In the genomic region with DNA sequence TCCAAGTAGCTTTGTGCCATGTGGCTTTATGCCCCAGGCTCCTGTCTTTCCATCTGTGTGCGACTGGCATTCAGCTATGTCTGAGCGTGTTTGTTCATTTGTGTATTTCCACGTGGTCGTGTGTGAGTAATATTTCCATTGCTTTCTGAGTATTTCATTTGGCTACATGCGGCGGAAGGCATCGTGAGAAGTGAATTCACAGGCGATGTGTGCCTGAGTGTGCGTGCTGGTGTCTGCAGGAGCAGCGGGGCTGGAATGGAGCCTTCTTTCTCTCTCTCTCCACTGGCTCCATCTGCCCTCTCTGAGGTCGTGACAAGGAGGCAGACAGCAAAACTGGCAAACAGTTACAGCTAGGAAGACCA, we compare ENCODE assay signal across 8 mouse cellular contexts. TPM values are rescaled to one million over a fixed set of nuclear protein-coding genes. Genes with fewer than 3 reads are reported as not detected.
DNase-seq lines count a peak whose midpoint lies in the region; ATAC-seq lines count a peak whose summit lies in the region.

No protein-coding gene starts in this region.

- H3K36me3 ChIP-seq in heart, embryonic 10.5 days: no peaks in the 10 kb centered on the region
- no peaks in the 10 kb centered on the region for H3K36me3 ChIP-seq in forebrain, embryonic 13.5 days (ENCODE audit: poor library complexity, severe bottlenecking)
- H3K36me3 ChIP-seq in limb, embryonic 13.5 days: no peaks in the 10 kb centered on the region

- H3K4me3 ChIP-seq in heart, embryonic 10.5 days: peak overlapping the region; percentile 65
- peak overlapping the region; percentile 42 for H3K4me3 ChIP-seq in forebrain, embryonic 13.5 days
- H3K4me3 ChIP-seq in limb, embryonic 13.5 days: peak overlapping the region; percentile 59

- H3K27ac ChIP-seq in heart, embryonic 10.5 days: 0 out of 2 replicates have a peak overlapping the region, but pooled peaks have one; percentile 72
- peak overlapping the region; percentile 96 for H3K27ac ChIP-seq in forebrain, embryonic 13.5 days
- no peak overlapping the region for H3K27ac ChIP-seq in limb, embryonic 13.5 days

- no peaks in the 10 kb centered on the region for H3K9me3 ChIP-seq in heart, embryonic 10.5 days
- H3K9me3 ChIP-seq in forebrain, embryonic 13.5 days (replicated peaks): no peaks in the 10 kb centered on the region
- no peaks in the 10 kb centered on the region for H3K9me3 ChIP-seq in limb, embryonic 13.5 days

- H3K4me2 ChIP-seq in forebrain, embryonic 13.5 days: peak overlapping the region; percentile 86
- peak overlapping the region; percentile 94 for H3K4me2 ChIP-seq in limb, embryonic 13.5 days (replicated peaks)

- peak overlapping the region; percentile 78 for H3K9ac ChIP-seq in forebrain, embryonic 13.5 days
- H3K9ac ChIP-seq in limb, embryonic 13.5 days: peak overlapping the region; percentile 73; the same call in 1 of the 2 replicates

- peaks cover 98% of the 10 kb centered on the region for H3K27me3 ChIP-seq in heart, embryonic 10.5 days (ENCODE audit: insufficient read depth, poor library complexity, severe bottlenecking)
- peaks cover 87% of the 10 kb centered on the region for H3K27me3 ChIP-seq in forebrain, embryonic 13.5 days
- H3K27me3 ChIP-seq in limb, embryonic 13.5 days: peaks cover 69% of the 10 kb centered on the region

- ATAC-seq in forebrain, embryonic 13.5 days: peak; percentile 7; the same call in 1 of the 2 replicates
- no peak for ATAC-seq in limb, embryonic 13.5 days (ENCODE audit: low FRiP score, low read depth)

- peaks cover 21% of the 10 kb centered on the region for H3K4me1 ChIP-seq in heart, embryonic 10.5 days
- peaks cover 56% of the 10 kb centered on the region for H3K4me1 ChIP-seq in forebrain, embryonic 13.5 days
- H3K4me1 ChIP-seq in limb, embryonic 13.5 days: peaks cover 52% of the 10 kb centered on the region

- 10% methylated on average over 11 of the region's 11 CpGs for WGBS in heart, embryonic 10.5 days
- WGBS in forebrain, embryonic 13.5 days: 9% methylated on average over 11 of the region's 11 CpGs
- WGBS in limb, embryonic 13.5 days: 15% methylated on average over 11 of the region's 11 CpGs

- intact Hi-C loops in heart, postnatal 25 days (cut with DNase I): no loop called here

- DNase-seq in heart, embryonic 10.5 days (ENCODE audit: low spot score): no peak
- DNase-seq in heart, postnatal 25 days (ENCODE audit: low spot score): no peak
- DNase-seq in CD4-positive, CD25-positive, alpha-beta regulatory T cell, adult 2 months (ENCODE audit: low read depth, low spot score): peak; percentile 39
- DNase-seq in urinary bladder, adult 18-20 months (ENCODE audit: low spot score in 2 of 2): no peak
- DNase-seq in left cerebral cortex, adult 11 months (ENCODE audit: low spot score): no peak
- no peak for DNase-seq in thymus, postnatal 10 days (ENCODE audit: low spot score in 2 of 2)

RNA-seq across cellular contexts. Expression of gene Calcoco1, which starts 24.1 kb away (rescaled TPM):
- polyA plus RNA-seq in heart, embryonic 10.5 days (2016; fragmentation: Nextera tagmentation; extraction: Ambion mirVana): 34.2 and 39.2 TPM in 2 replicates
- 100 to 1,000 TPM in 1 of 2 experiments, 10 to 100 TPM in 1; 93.5 to 106 TPM for total RNA-seq in heart, postnatal 25 days (2021)
- 45.0 and 48.7 TPM in 2 replicates for polyA plus RNA-seq in forebrain, embryonic 13.5 days (2015; fragmentation: Nextera tagmentation; extraction: Ambion mirVana)
- 57.7 and 58.3 TPM in 2 replicates for polyA plus RNA-seq in limb, embryonic 13.5 days (2015; fragmentation: Nextera tagmentation; extraction: Ambion mirVana)
